Mouse (Mus musculus): ENCODE results near the gene Kat2a.

Gene Kat2a

GRCm38 (mm10) chr11:100735954-100736745, 23.9 kb upstream of the Kat2a start:
- no peak for DNase-seq (ENCODE audit: low spot score in 2 of 2)

GRCm38 (mm10) chr11:100735134-100735865, 23.0 kb upstream of the Kat2a start:
- DNase-seq (ENCODE audit: low spot score in 2 of 2): no peak

- no peak for DNase-seq (ENCODE audit: low spot score in 2 of 2)
These were observed 18.4 kb upstream of the Kat2a start for GRCm38 (mm10) chr11:100730477-100731205.

- no peak for DNase-seq (ENCODE audit: low spot score in 2 of 2)
These were observed 17.7 kb upstream of the Kat2a start for GRCm38 (mm10) chr11:100729976-100730375.

- DNase-seq (ENCODE audit: low spot score in 2 of 2): no peak
These were observed 16.3 kb upstream of the Kat2a start for GRCm38 (mm10) chr11:100728601-100729000.

GRCm38 (mm10) chr11:100727201-100727600, 14.9 kb upstream of the Kat2a start:
- DNase-seq (ENCODE audit: low spot score in 2 of 2): no peak

GRCm38 (mm10) chr11:100724919-100725512, 12.8 kb upstream of the Kat2a start:
- DNase-seq (ENCODE audit: low spot score in 2 of 2): no peak

GRCm38 (mm10) chr11:100722493-100723028, 10.3 kb upstream of the Kat2a start:
- no peak for DNase-seq (ENCODE audit: low spot score in 2 of 2)

- DNase-seq (ENCODE audit: low spot score in 2 of 2): no peak
These were observed 9.7 kb upstream of the Kat2a start for GRCm38 (mm10) chr11:100721776-100722492.

- no peak for DNase-seq (ENCODE audit: low spot score in 2 of 2)
These were observed 9.0 kb upstream of the Kat2a start for GRCm38 (mm10) chr11:100721254-100721653.

GRCm38 (mm10) chr11:100720345-100720744, 8.1 kb upstream of the Kat2a start:
- no peak for DNase-seq (ENCODE audit: low spot score in 2 of 2)

GRCm38 (mm10) chr11:100719893-100720292, 7.6 kb upstream of the Kat2a start:
- DNase-seq (ENCODE audit: low spot score in 2 of 2): no peak

- no peak for DNase-seq (ENCODE audit: low spot score in 2 of 2)
These were observed 7.0 kb upstream of the Kat2a start for GRCm38 (mm10) chr11:100719312-100719711.

- no peak for DNase-seq (ENCODE audit: low spot score in 2 of 2)
These were observed 6.6 kb upstream of the Kat2a start for GRCm38 (mm10) chr11:100718866-100719265.

GRCm38 (mm10) chr11:100718462-100718861, 6.2 kb upstream of the Kat2a start:
- no peak for DNase-seq (ENCODE audit: low spot score in 2 of 2)

GRCm38 (mm10) chr11:100716649-100717048, 4.4 kb upstream of the Kat2a start:
- DNase-seq (ENCODE audit: low spot score in 2 of 2): no peak

GRCm38 (mm10) chr11:100714948-100715347, 2.7 kb upstream of the Kat2a start:
- no peak for DNase-seq (ENCODE audit: low spot score in 2 of 2)

GRCm38 (mm10) chr11:100714534-100714915, 2.3 kb upstream of the Kat2a start:
- peak; percentile 83 to 91 for DNase-seq (ENCODE audit: low spot score in 2 of 2)

- DNase-seq (ENCODE audit: low spot score in 2 of 2): peak; percentile 76 to 84
These were observed 1.7 kb upstream of the Kat2a start, which contains the start of gene Hspb9 for GRCm38 (mm10) chr11:100713735-100714533. TSS of gene Hspb9 (plus strand) at chr11:100713850.

GRCm38 (mm10) chr11:100713174-100713573, 909 bp upstream of the Kat2a start:
- no peak for DNase-seq (ENCODE audit: low spot score in 2 of 2)
